Mouse (Mus musculus) olfactory bulb, adult 2 months (tissue): ENCODE data around the gene Synj1.

ENCODE experiments used
- CTCF ChIP-seq: fragments of 200-500 bp; IDR thresholded peaks from 2 replicates; pipeline ENCODE4 v1.5.1; 2012; ENCODE audit warnings: low read depth, mild to moderate bottlenecking, low read length, moderate library complexity; ENCODE audit not compliant: insufficient read depth
- POLR2A ChIP-seq: fragments of 200-500 bp; IDR thresholded peaks from 2 replicates; pipeline ENCODE4 v1.6.1; 2012; ENCODE audit warnings: mild to moderate bottlenecking, low read depth, low read length, moderate library complexity; ENCODE audit not compliant: insufficient read depth

DNA sequence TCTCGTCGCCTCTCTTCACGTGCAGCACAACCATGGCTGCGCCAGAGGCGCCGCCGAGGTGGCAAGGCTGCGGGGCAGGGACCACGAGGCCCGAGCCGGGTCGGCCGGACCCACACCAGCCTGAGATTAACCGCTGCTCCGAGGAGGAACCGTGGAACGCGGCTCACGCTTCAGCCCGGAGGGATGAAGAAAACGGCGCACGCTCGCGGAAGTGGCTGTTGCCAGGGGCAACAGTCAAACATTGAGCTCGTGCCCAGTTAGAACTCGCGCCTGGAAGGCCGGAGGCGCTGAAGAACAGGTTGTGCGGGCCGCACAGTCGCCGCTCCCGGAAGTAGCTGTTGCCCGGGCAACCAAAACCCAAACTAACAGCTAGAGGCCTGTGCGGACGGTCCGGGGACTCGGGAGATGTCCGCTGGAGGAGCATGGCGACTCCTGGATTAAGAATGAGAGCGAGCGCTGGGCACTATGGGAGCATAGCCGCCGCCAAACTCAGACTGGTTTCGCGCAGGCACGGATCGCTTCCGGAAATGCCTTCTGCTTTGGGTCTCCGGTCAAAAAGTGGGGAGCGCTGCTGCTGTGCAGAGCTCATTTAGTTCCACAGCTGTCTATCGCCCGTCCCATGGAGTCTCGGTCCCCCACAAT, 76.3 kb downstream of the Synj1 start, which contains the start of gene Cfap298:
- TF ChIP-seq CTCF, result no peak
- peak; percentile 33; the same call in 1 of the 2 replicates for TF ChIP-seq POLR2A
